Mouse (Mus musculus) gastrocnemius, postnatal 10 days (tissue): ENCODE measurements around the gene Foxn4. TPM values are rescaled to one million over a fixed set of nuclear protein-coding genes. Genes with fewer than 3 reads are reported as not detected.

ENCODE experiments used
- DNase-seq: peaks from one replicate; pipeline ENCODE4 v3.0.0; 2021; ENCODE audit warnings: mixed read lengths
- long read RNA-seq, 2 experiments: library from polyadenylated mRNA; stranded (forward); transcript quantifications; one replicate each; pipeline ENCODE4 v2.0.0; 2021
- total RNA-seq, 2 experiments: library from RNA; stranded (reverse); gene quantifications; 2 replicates each; pipeline ENCODE4 v1.2.3; 2021

The Foxn4 gene
- total RNA-seq = not detected
- long read RNA-seq, experiment 1 = 0 reads
- long read RNA-seq, experiment 2 = 0 reads

DNA sequence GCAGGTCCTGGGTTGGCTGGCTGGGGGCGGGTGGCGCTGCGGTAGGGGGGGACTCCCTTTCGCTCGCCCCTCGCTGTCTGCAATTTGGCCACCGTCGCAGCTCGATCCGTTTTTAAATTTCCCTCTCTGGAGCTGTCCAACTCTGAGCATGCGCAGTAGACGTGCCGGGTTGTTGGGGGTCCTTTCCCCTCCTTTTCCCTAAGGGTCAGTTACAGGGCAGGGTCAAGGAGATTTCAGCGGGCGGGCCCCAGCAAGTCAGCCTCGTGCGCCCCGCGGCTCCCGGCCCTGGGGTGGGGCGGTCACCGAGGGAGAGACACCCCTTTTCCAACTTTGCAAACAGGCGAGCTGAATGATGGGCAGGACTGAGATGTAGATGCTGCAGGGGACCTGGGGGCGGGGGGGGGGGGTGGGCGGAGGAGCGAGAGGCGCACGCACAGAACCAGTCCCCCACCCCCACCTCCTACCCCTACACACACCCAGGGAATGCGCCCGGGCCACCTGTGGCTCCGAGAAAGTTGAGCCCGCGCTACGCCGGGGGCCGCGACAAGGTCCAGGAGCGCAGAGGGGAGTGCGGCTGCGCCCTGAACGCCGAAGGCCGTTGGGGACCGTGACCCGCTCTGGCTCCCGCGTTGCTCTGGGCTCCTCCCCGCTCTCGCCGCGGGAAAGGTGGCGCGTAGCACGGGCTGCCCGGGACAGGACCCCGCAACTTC is at the start of gene Foxn4:
TSS of gene Foxn4 (minus strand) at position 115 of the 710 bp plus-strand sequence.
- no peak for DNase-seq

DNA sequence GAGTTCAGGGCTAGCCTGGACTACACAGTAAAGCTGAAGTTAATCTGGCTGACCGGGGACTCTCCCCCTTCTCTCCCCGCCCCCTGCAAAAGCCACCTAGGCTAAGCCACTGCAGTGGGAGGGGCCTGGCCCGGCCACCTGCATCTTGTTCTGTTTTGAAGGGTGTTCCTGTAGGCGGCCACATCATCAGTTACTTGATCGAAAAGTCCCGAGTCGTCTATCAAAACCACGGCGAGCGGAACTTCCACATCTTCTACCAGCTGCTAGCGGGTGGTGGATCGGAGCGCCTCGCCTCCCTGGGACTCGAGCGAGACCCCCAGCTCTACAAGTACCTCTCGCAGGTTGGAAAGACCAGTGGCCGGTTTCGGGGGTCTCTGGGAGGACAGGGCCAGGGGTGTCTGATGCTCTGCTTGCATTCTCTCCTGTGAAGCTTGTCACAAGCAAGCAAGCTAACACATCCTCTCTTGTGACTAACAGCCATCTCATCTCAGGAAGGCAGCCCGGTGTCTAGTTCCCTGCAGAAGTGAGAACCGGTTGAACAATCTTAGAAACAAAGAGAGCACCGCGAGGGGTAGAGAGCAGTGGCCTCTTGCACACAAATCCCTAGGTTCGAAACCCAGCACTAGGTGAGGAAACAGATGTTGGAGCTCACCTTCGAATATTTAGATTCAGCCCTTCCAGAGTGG is 49.6 kb upstream of the Foxn4 start:
- DNase-seq = no peak

DNA sequence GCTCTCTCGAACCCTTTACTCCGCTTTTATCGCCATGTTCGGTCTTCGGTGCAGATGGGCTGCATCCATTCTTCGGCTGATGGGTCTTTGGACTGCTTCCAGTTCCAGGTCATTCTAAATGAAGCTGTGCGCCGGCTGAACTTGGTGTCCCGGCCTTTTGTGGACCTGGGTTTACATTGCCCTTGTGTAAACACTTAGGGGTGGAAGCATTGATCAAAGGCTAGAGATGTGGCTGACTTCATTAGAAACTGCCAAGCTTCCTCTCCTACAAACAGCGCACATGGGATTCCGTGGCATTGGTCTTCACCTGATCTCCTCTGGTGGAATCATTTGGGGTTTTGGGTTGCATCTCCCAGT is 36.1 kb upstream of the Foxn4 start:
- DNase-seq = no peak

DNA sequence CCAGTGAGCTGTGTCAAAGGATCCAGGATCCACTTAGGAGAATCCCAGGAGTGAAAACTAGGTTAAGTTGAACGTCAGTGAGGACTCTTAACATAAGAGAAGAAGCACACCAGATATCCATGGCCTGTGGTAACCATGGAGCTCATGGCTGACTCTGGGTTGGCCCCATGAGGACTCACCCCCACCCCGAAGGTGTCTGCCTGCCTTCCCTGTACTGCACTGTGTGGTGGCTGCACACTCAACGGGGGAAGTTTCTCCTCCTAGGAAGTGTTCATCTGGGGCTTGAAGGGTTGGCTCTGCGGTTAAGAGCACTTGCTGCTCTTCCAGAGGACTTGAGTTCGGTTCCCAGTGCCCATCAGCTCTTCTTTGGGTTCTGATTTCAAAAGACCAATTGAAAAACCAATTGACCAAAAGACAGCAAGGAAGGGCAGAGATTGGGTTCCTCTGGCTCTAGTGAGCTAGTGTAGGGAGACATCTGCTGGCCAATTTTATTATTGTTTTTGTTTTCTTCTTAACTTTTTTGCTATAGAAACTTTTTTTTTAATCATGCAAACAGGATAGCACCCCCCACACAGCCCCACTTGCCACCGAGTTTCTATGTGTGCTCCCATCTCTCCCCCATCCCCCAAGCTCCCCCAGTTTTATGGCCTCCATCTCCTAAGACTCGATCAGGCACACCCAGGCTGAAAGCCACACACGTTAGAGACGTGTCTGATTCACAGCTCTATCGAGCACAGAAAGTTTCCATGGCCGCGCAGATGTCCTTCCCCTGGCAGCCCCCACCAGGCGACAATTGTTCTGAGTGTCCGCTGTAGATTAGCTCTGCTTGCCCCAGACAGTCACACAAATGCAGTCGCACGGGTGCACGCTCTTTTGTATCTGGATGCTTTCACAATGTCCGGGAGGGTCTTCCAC is 35.4 kb upstream of the Foxn4 start:
- no peak for DNase-seq

DNA sequence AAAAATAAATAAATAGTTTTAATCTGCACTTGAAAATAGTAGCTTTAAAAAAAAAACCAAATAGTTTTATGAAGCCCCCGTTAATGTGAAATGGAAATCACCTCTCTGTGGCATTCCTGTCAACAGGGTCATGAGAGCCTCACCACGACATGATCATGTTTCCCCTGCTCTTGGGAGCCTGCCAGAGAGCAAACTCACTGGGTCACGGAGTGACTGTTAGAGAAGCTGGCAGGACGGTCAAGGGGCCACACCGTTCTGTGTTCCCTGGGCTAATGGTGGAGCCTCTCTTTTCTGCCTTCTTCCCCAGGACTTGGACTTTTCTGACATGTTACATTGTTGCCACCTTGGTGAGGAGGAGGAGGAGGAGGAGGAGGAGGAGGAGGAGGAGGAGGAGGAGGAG is 32.9 kb upstream of the Foxn4 start:
- DNase-seq = peak; percentile 40

DNA sequence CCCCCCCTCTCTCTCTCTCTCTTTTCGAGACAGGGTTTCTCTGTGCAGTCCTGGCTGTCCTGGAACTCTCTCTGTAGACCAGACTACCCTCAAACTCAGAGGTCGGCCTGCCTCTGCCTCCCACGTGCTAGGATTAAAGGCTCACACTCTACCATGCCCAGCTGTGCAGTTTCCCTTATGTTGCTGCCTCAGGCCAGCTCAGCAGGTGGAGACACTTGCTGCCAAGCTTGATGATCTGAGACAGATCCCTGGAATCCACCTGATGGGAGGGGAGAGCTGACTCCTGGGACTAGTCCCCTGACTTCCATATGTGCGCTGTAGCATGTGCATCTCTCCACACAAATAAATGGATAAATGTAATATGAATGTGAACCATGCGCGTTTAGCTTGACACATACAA is 29.6 kb upstream of the Foxn4 start:
- no peak for DNase-seq

DNA sequence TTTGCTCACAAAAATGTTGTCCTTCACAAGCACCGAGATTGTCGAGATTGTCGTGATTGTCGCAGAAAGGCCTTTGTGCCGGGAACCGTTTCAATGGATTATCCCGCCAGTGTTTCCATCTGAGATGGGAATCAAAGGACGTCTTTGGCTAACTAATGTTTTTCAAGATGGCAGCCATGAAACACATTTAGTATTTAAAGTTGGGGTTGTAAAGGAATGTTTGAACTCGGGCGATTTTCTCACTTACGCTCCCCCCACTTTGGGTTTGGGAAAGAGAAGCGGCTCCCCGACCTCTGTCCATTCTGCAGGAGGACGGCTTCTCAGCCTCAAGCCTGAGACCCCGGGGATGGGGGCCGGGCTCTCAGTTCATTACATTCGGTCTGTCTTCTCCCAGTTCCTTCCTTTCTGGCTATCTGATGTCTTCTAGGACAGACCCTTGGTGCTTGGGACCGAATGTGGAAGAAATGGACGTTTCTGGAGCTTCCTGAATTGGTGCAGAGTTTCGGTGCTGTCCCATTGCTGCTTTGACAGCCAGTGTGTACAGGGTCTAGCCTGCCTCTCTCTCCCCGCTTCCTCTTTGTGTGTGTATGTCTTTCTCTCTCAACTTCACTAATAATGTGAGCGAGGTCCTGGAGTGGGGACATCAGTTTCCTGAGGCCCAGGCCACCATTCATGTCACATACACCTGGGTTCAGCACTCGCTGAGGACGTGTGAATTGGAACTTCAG is 26.4 kb upstream of the Foxn4 start:
- DNase-seq = no peak

DNA sequence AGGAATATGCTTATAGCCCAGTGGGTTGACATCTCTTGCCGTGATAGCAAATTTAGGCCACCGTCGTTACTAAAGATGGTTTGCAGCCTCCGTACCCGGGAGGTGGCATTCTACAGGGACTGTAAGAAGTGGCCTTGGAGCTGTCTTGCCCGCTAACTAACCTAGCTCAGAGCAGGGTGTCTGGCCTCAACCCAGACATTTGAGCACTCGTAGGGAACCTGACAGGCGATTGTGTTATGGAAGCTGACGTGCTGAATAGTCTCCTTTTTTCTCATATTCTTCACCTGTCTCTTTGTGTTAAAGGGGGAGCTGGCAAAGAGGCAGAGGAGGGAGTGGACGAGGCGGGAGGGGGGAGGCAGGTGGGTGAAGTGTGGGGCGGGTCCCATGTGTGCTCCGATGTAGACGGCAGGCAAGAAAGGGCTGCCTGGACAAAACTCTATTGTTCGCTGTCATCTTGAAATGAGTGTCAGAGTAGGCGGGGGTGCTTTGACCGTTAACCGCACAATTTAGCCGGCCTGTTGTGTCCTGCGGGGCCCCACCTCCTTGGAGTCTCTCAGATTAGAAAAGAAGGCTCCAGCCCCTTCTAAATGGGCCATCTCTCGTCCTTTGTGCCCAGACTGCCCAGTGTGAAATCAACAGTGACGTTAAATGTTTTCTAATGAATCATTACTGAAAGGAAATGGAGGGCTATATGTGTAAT is 25.7 kb upstream of the Foxn4 start:
- DNase-seq = no peak

DNA sequence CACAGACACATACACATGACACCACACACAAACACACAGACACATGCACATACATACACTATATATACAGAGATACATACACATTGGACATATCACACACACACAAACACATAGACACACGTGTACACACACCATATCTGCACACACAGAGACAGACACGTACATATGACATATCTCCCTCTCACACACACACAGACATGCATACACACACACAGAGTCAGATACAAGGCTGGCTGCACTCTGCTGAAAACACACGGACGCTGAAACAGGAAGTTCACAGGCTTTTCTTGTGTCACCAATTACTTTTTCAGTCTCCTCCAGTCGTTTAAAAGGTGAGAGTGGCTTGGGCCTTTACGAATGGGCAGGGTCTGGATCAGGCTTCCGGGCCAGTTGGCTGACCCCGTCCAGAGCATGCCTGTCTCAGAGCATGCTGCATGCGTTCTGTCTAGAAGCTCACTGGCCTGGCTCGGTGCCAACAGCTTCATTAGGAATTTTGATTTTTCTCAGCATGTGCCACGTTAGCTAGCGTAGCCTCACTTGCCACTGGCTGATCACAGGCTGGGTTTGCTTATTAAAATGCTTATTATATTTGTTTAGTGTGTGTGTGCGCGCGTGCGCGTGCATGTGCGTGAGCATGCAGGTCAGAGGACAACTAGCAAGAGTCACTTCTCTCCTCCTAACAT is 24.7 kb upstream of the Foxn4 start:
- DNase-seq = peak; percentile 39

DNA sequence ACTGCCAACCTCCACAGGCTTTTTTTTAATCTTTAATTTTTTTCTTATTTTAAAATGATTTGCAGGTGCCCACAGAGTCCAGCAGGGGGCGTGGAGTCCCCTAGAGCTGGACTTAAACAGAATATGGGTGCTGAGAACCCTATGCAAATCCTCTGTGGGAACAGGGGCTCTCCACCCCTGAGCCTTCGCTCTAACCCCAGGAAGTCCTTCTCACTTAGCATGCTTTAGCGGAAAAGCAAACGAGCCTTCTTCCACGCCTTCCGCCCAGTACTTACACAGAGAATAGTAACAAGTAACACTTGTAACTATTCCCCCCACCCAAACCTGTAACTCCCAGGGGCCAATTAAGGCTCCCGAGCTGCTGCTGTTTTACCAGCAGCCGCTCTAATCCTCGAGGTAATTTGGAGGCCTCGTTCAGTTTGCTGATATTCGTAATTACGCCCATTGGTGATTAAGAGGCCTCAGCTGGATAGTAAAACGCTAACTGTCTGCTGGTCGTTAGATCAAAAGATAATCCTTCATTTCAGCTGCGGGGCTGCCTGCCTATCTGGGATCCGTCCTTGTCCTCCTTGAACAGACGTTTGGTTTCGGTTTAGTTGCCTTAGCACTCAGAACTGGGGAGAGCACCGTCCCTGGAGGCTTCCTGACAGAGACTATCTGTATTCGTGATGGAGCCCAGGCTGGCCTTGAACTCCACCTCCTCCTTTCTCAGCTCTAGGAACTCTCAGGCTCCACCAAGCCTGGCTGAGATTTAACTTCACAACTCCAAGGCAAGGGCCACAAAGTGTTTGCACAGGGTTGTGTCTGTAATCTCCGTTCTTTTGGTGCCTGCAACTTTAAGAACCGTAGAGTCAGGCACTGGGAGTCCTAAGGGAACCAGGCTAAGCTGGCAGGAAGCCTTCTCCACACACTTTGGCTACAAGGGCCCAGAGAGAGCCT is 23.4 kb upstream of the Foxn4 start:
- DNase-seq = peak; percentile 32

DNA sequence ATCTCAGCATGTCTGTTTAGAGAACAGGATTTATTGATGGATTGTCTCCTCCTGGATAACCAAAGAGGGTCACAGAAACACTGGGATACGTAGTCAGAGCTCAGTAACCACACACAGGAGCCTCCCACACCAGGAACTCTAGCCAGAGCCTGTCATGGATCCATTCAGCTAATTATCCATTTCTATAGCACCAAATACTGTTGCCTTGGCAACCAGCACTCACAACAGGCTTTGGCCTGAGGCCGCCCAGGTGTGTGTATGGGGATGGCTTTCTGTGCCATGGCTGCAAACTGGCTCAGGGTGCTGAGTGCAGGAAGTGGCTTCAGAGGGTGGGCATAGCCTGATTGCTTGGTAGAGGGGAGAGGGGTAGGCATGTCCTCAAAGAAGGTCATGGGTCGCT is 16.4 kb upstream of the Foxn4 start:
- DNase-seq = no peak

DNA sequence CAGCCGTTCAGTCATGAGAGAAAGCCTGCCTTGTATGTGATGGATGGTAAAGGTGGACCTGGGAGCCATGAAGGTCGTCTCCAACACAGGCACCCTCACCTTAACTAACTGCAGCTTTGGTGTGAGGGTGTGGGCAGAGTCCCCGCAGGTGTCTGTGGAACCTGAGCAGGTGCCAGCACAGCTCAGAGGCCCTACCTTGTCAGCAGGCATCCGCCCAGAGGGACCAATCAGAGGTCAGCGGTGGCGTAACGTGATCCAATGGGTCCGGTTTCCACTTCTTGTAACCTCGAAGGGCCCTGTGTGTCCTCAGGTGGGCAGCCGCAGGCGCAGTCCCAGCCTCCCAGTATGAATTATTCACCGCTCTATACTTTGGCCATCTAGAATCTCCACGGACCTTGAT is 15.3 kb upstream of the Foxn4 start, which contains the start of gene Myo1h:
TSS of gene Myo1h (plus strand) at position 293 of the 400 bp plus-strand sequence.
- no peak for DNase-seq

DNA sequence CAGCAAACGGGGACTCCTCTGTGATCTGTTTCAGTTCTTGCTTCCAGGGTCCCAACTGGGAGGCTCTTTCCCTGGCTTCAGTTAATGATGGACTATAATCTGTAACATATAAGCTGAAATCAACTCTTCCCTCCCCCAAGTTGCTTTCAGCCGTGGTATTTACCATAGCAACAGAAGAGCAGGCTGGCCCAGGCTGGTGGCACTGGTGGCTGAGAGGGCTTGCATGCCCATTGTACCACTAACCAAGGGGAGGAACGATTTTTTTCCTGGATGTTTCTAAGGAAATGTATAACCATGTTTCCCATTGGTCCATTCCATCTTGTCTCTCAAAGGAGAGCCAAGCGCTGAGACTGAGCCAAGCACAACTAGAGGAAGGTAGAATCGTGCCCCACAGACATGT is 14.8 kb upstream of the Foxn4 start:
- no peak for DNase-seq

DNA sequence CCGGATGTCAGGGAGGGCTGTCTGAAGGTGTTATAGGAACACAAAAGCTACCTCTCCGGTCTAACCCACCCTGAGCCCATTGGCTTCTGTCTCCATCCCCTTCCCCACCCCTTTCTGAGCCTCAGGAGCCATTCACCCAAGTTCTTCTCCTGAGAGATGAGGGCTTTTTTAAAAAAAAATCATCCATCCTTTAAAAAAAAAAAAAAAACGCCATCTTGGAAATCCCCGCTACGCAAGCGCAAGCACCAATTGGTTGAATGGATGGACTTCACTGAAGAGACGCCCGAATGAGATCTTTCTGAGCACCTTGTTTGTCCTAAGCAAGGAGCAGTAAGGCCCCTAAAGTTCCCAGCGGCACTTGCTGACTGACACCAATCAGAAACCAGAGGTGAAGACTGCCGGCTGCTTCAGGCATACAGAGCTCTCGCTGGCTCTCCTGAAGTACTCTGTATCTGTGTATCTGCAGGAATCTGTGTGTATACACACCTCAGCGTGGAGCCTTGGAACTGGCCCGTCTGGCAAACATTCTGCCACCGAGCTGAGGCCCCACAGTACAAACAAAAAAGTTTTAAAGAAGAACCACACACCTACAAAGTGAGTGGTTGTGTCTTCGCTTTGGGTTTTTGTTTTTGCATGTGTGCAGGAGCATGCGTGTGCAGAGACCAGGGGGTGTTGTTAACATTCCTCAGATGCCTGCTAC is 13.4 kb upstream of the Foxn4 start:
- DNase-seq = no peak

DNA sequence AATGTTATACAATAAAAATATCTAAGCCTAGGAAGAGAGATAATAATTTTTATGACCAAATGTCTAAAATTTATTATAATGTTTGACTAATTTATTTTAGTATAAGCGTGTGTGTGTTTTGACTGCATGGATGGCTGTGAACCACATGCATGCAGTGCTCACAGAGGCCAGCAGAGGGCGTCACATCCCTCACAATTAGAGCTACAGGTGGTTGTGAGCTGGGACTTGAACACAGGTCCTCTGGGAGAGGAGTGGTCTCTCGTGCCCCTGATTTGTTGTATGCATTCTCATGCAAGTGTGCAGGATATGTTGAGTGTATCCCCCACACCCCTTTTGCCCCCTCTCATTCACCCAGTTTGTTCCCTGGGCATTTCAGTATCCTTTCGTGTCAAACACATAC is 12.5 kb upstream of the Foxn4 start:
- no peak for DNase-seq

DNA sequence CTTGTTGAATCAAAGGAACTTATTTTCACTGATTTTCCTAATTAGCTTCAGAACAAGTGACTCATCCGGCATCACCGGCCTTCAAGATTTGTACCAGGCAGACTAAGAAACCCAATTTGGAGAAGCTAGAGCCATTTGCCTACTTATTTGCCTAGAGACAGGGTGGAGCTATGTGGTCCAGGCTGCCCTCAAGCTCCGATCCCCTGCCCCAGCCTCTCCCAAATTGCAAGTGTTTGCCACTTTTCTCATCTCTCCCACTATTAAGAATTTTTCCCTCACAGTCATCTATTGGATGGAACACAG is 11.7 kb upstream of the Foxn4 start:
- DNase-seq = no peak

DNA sequence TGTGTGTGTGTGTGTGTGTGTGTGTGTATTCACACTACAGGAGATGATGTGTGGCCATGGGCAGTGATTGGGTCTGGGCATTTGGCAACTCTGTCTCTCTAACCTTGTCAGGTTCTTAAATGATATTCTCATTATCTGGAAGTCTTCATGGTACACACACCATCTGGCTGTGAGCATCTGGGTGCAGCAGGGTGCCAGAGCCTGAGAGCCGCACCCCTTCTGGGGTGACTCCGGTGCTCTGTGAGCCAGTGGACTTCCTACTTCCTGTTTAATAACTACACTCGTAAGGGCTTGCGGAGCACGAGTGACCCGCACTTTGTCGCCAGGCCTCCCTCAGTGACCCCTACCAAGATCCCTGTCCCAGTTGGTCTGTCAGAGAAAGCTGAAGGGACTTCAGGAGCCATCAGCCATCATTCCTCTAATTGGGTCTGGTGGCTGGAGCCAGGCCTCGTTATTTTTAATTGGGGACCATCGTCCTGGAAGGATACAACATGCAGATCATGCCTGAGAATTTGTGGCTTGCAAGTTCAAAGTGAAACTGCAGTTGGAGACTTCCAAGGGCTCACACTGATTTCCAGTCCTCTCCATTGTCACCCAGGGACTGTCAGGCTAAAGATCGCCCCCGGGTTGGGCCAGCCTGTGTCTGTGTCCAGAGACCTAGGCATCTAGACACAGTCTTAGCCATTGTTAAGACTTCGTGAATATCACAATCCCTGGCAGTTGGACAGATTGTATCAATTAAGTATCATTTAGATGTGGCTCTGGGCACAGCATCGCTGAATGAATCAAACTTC is 11.2 kb upstream of the Foxn4 start:
- no peak for DNase-seq

DNA sequence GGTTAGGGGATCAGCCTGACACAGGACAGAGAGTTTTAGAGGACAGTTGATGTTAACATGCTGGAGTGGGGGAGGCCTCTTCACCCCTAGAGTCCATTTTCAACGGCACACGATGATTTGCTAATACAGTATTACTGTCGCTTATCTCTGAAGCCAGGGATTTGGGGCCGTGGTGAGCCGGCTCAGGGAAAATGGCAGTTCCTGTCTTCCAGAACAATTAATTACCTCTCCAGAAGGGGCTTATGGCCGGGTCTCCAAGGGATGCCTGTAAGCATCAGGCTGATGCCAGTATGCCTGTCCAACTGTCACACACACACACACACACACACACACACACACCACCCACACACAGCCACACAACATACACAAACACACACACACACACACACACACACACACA is 8.7 kb upstream of the Foxn4 start:
- no peak for DNase-seq
